Mouse (Mus musculus): ENCODE data around the gene Cd59b.

The Cd59b gene
- long read RNA-seq, experiment 1, transcript Cd59b-203 (5 exons, 555 nt) = minor isoform, 5 of 14 reads
- long read RNA-seq, experiment 1, transcript Cd59b-204 (4 exons, 436 nt) = major isoform, 6 of 14 reads
- long read RNA-seq, experiment 1, partial matches to known transcripts = 2 of 14 reads
- long read RNA-seq, experiment 1, other reads (novel, unspliced or antisense) = 1 of 14 reads
- long read RNA-seq, experiment 2, partial matches to known transcripts = 0 of 6 reads
- long read RNA-seq, experiment 2, other reads (novel, unspliced or antisense) = 0 of 6 reads

DNA sequence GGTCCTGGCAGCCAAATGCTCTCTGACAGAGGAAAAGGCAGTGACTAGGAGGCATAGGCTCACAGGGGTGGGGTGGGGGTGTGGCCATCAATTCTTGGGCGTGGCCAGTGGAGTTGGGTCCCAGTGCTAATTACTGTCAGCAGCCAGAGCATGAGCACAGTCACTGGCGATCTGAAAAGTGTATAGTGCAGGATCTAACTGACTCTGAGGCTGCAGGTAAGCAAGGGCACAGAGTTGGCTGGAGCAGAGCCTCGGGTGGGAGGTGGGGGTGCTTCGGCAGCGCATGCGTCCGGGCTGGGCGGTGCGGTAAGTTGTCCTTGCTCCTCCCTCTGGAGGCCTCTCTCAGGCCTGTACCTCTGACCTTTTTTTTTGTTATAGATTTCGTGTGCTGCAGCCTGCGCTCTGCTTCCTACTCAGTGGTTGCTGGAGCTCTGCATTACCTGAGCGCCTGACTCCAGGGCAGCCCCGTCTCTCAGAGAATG lies at the start of gene Cd59b:
Cd59b (plus strand) TSS at position 146 of the 482 bp plus-strand sequence.
- intact Hi-C loops (cut with DNase I) = no loop called here

DNA sequence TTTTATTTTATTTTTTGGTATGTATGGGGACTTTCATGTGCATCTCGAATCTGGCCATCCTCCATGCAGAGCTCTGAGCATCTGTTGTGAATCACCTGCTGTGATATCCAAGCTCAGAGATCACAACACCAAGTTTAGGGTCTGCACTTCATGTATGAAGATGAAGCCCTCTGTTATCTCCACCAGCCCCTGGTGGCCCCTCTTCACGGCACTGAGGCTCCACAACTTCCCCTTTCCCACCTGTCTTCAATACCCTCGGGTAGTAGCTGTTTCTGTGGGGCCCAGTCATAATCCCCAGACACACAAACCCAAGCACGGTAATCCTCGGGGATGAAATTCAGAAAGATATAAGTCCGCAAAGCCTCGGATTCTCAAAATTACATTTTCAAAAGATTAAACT lies 46.6 kb upstream of the Cd59b start:
- intact Hi-C loops (cut with DNase I) = no loop called here

GRCm38 (mm10) chr2:104024656-104025055 lies 45.0 kb upstream of the Cd59b start:
- intact Hi-C loops (cut with DNase I) = no loop called here

GRCm38 (mm10) chr2:104027458-104028138 lies 42.1 kb upstream of the Cd59b start, which contains the start of gene Fbxo3:
TSS of gene Fbxo3 (plus strand) at chr2:104027721.
- intact Hi-C loops (cut with DNase I) = no loop called here

DNA sequence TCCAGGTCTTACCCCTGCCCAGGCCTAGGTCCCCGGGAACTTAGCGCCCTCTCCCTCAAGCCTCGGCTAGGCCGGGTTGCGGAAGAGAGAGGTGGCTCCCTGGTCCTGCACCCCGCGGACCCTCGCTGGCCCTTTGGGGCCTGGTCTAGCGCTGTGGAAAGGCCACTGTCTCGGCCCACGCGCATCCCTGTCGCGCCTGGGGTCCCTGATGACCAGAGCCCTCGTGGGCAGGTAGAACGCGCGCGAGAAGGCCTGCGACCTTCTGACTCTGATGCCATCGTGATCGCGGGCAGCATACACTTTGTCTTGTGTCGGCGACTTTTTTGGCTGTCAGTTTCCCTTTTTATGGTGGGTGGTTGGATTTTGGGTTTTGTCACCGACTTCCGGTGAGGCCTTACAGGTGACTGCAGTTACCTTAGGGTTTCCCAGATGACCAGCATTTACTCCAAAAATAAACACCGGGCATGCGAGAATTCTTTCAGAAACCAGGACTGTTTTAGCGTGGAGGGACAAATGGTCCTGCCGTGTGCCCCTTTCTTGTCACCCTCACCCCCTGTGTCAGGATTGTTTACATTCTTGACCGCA lies 41.4 kb upstream of the Cd59b start, which contains the start of gene 4931422A03Rik:
4931422A03Rik (minus strand) TSS at position 223 of the 585 bp plus-strand sequence.
- intact Hi-C loops (cut with DNase I) = no loop called here

- intact Hi-C loops (cut with DNase I) = no loop called here
Observed at GRCm38 (mm10) chr2:104029074-104029473, 40.6 kb upstream of the Cd59b start.

DNA sequence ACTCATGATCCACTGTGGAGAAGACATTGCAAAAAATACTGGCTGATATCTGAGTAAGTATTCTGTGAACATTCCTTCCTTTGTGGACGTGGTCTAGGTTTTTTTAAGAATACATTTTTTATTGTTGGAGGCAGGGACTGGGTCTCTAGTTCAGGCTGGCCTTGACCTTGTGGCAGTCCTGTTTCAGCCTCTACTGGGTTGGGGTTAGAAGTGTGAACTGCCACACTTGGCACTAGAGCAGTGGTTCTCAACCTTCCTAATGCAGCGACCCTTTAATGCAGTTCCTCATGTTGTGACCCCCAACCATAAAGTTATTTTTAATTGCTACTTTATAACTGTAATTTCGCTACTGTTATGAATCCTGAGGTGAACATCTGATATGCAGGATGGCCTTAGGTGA lies 39.3 kb upstream of the Cd59b start:
- intact Hi-C loops (cut with DNase I) = loop anchor here (10.0 kb wide), 1 partner anchor 394 kb away; no protein-coding TSS in a partner anchor

- intact Hi-C loops (cut with DNase I) = loop anchor here (10.0 kb wide), 1 partner anchor 393 kb away; no protein-coding TSS in a partner anchor
Observed at GRCm38 (mm10) chr2:104032056-104032455, 37.6 kb upstream of the Cd59b start.

DNA sequence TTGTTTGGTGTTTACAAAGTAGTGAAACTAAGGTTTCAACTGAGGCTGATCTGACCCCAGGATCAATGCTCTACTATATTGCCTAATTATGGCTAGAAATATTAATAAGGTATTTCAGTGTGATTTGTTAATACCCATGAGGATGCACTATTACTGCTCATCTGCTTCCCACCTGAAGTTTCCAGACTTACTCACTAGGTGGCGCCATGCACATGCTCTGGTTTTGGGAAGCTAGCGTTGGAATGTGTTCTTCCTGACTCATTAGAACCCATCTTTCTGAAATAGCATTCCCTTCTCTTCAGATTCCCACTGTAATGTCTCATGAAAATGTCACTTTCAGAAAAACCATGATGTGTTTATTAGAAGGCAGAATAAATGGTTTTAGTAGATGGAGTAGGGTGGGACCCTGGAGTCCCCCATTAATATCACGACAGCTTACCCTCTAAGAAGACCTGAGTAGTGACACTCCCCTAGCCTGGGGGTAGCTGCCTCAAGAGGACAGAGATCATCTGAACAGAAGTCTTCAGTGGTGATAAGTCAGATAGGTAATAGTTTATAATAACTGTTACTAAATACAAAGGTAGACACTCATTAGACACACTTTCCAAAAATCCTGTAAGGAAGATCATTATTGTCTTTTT lies 34.7 kb upstream of the Cd59b start:
- intact Hi-C loops (cut with DNase I) = loop anchor here (2.0 to 10.0 kb wide), 2 partner anchors 98 to 390 kb away; no protein-coding TSS in a partner anchor

DNA sequence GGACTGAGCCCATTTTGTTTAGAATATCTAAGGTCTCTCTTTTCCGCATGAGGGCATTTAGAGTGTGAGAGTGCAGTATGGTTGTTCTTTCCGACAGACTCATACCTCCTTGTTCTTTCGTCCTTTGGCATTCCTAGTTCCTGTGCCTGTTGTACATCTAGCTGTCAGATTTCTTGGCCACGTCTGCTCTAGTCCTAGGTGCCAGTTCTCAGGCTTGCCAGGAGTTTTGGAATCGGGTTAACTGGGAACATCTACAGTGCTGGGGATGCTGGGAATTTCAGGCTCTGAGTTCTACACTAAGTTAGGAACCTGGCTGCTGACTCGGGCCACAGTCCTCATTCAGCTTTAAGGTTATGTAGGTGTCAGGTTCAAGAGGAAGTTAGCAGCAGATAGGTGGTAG lies 34.1 kb upstream of the Cd59b start:
- intact Hi-C loops (cut with DNase I) = loop anchor here (2.0 to 10.0 kb wide), 2 partner anchors 97 to 389 kb away; no protein-coding TSS in a partner anchor

DNA sequence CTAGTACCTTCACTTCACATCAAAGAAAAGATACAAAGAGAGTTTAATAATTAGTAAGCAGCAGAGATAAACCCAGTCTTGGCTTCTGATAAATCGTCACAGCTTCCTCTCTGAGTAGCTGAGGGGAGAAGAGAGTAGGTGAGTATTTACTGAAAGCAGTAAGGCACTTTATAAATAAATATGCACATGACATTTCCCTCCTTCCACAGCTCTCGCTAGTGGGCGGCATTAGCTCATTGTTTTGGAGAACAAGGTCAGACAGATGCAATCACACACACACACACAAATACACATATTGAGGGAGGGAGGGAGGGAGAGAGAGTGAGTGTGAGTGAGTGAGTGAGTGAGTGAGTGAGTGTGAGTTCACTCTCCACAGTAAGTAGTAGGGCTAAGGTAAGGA lies 33.3 kb upstream of the Cd59b start:
- intact Hi-C loops (cut with DNase I) = loop anchor here (10.0 kb wide), 1 partner anchor 388 kb away; no protein-coding TSS in a partner anchor

GRCm38 (mm10) chr2:104038236-104038635 lies 31.4 kb upstream of the Cd59b start:
- intact Hi-C loops (cut with DNase I) = loop anchor here (10.0 kb wide), 1 partner anchor 387 kb away; no protein-coding TSS in a partner anchor

GRCm38 (mm10) chr2:104041632-104042031 lies 28.0 kb upstream of the Cd59b start:
- intact Hi-C loops (cut with DNase I) = no loop called here

- intact Hi-C loops (cut with DNase I) = no loop called here
Observed at GRCm38 (mm10) chr2:104042766-104043165, 26.9 kb upstream of the Cd59b start.

GRCm38 (mm10) chr2:104043624-104044478 lies 25.8 kb upstream of the Cd59b start:
- intact Hi-C loops (cut with DNase I) = loop anchor here (1.0 kb wide), 1 partner anchor 78 kb away; the partner anchor contains the start of gene A930018P22Rik

DNA sequence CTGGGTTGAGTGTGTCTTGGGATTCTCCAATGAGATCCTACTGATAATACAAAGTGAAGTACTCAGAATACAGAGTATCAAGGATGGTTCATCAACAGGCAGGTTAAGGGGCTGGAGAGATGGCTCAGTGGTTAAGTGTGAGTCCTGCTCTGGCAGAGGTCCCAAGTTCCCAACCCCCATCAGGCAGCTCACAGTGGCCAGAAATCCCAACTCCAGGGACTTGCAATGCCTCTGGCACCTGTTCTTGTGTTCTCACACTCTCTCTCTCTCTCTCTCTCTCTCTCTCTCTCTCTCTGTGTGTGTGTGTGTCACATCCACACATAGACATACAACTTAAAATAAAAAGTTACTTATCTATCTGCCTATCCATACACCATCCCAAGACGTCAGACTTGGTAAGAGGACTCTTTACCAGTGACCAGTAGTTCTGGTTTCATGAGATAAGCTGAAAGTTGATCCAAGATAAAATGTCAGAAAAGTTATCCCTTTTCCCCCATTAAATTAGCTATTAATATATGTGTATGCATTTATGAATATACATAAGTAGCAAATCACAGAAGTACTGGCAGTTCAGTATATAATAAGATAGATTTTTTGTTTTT lies 25.1 kb upstream of the Cd59b start:
- intact Hi-C loops (cut with DNase I) = loop anchor here (1.0 kb wide), 1 partner anchor 78 kb away; the partner anchor contains the start of gene A930018P22Rik

GRCm38 (mm10) chr2:104058381-104058780 lies 11.3 kb upstream of the Cd59b start:
- intact Hi-C loops (cut with DNase I) = loop anchor here (10.0 kb wide), 1 partner anchor 376 kb away; no protein-coding TSS in a partner anchor

DNA sequence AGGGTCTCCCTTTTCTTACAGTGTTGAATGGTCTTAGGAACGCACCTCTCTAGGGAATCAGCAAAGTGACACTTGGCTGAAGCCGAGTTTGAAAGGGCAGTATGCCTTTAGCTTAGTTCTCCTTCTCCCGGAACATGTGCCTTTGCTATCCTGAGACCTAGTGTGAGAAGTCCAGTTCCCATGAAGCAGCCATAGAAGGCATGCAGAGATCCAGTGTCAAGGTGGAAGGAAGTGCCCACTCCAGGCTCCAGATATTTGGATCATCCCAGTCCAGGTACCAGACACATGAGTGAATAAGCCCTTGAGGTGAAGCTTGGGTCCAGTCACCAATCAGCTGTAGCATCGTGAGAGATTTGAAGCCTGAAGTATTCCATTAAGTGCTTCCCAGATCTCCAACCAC lies 10.7 kb upstream of the Cd59b start:
- intact Hi-C loops (cut with DNase I) = loop anchor here (10.0 kb wide), 1 partner anchor 376 kb away; no protein-coding TSS in a partner anchor

DNA sequence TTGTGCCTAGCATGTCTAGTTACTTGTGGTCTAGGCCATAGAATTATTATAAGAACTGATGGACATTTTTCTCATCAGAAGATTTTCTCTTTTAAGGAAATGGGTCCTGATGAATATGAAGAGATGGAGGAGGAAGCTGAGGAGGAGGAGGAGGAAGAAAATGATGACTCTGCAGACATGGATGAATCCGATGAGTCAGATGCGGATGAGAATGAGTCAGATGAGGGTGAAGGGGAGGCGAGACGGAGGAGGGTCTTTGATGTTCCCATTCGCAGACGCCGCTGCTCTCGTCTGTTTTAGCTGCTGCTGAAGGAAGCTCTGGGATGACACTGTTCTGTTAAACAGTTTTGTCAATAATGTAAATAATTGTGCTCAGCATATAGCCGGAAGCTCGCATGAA lies 9.9 kb upstream of the Cd59b start:
- intact Hi-C loops (cut with DNase I) = loop anchor here (10.0 kb wide), 1 partner anchor 375 kb away; no protein-coding TSS in a partner anchor

Measured in adrenal gland (tissue).